Mouse (Mus musculus): ENCODE results near the gene 4930505A04Rik.
"Not testable (repeated sequence)": the region's sequence is repeated elsewhere in the genome, so short reads cannot be mapped to it uniquely, and the experiment has no call there.

Gene 4930505A04Rik

GRCm38 (mm10) chr11:30471751-30472593 lies at the start of gene 4930505A04Rik:
4930505A04Rik (minus strand) TSS chr11:30471827.
- peak; percentile 89 to 91 for DNase-seq (ENCODE audit: low spot score in 2 of 2)

GRCm38 (mm10) chr11:30517133-30517532 lies 45.5 kb upstream of the 4930505A04Rik start:
- DNase-seq (ENCODE audit: low spot score in 2 of 2): peak; percentile 58 to 74

- no peak for DNase-seq (ENCODE audit: low spot score in 2 of 2)
These were observed 36.6 kb upstream of the 4930505A04Rik start for GRCm38 (mm10) chr11:30508178-30508577.

GRCm38 (mm10) chr11:30498738-30499355 lies 27.2 kb upstream of the 4930505A04Rik start:
- no peak for DNase-seq (ENCODE audit: low spot score in 2 of 2)

- DNase-seq (ENCODE audit: low spot score in 2 of 2): no peak
These were observed 25.5 kb upstream of the 4930505A04Rik start for GRCm38 (mm10) chr11:30497151-30497550.

GRCm38 (mm10) chr11:30491515-30492260 lies 20.1 kb upstream of the 4930505A04Rik start:
- no peak for DNase-seq (ENCODE audit: low spot score in 2 of 2)

GRCm38 (mm10) chr11:30488183-30488582 lies 16.6 kb upstream of the 4930505A04Rik start:
- no peak for DNase-seq (ENCODE audit: low spot score in 2 of 2)

GRCm38 (mm10) chr11:30483286-30483685 lies 11.7 kb upstream of the 4930505A04Rik start:
- peak in 1 of 2 experiments; percentile 21 for DNase-seq (ENCODE audit: low spot score in 2 of 2)

GRCm38 (mm10) chr11:30471187-30471586 lies 440 bp downstream of the 4930505A04Rik start:
- no peak for DNase-seq (ENCODE audit: low spot score in 2 of 2)

- DNase-seq (ENCODE audit: low spot score in 2 of 2): no peak
These were observed 17.3 kb downstream of the 4930505A04Rik start for GRCm38 (mm10) chr11:30454331-30454730.

GRCm38 (mm10) chr11:30448126-30448525 lies 23.5 kb downstream of the 4930505A04Rik start:
- no peak for DNase-seq (ENCODE audit: low spot score in 2 of 2)

GRCm38 (mm10) chr11:30447561-30447960 lies 24.1 kb downstream of the 4930505A04Rik start:
- DNase-seq (ENCODE audit: low spot score in 2 of 2): peak in 1 of 2 experiments; percentile 23

GRCm38 (mm10) chr11:30444192-30444905 lies 27.3 kb downstream of the 4930505A04Rik start:
- DNase-seq (ENCODE audit: low spot score in 2 of 2): not testable (repeated sequence)

- no peak for DNase-seq (ENCODE audit: low spot score in 2 of 2)
These were observed 27.9 kb downstream of the 4930505A04Rik start for GRCm38 (mm10) chr11:30443746-30444145.

GRCm38 (mm10) chr11:30433256-30433950 lies 38.2 kb downstream of the 4930505A04Rik start:
- no peak for DNase-seq (ENCODE audit: low spot score in 2 of 2)

- DNase-seq (ENCODE audit: low spot score in 2 of 2): peak; percentile 87
These were observed 66.0 kb downstream of the 4930505A04Rik start for GRCm38 (mm10) chr11:30405581-30405980.

GRCm38 (mm10) chr11:30404619-30405200 lies 66.9 kb downstream of the 4930505A04Rik start:
- peak; percentile 13 to 32 for DNase-seq (ENCODE audit: low spot score in 2 of 2)

GRCm38 (mm10) chr11:30394351-30394750 lies 77.3 kb downstream of the 4930505A04Rik start:
- no peak for DNase-seq (ENCODE audit: low spot score in 2 of 2)

GRCm38 (mm10) chr11:30383076-30383475 lies 88.6 kb downstream of the 4930505A04Rik start:
- no peak for DNase-seq (ENCODE audit: low spot score in 2 of 2)

All from heart, adult 9 months (tissue).